Mouse (Mus musculus): Measurements from ENCODE around the gene Bcor. TPM values are rescaled to one million over a fixed set of nuclear protein-coding genes. Genes with fewer than 3 reads are reported as not detected.
A peak's percentile ranks its signal among the peaks of the same experiment; 100 is the strongest.

The Bcor gene
- polyA plus RNA-seq, 1 experiment from 2014 or later, result 18.1 TPM

GRCm38 (mm10) chrX:12129828-12130809 is 30.0 kb downstream of the Bcor start:
- Histone ChIP-seq H3K4me1 (replicated peaks) (peaks cover 66% of the 10 kb centered on the region), H3K4me3 (no peak overlapping the region), H3K27ac (no peak overlapping the region), H3K36me3 (no peaks in the 10 kb centered on the region), H3K9ac (no peak overlapping the region), H3K9me3 (no peaks in the 10 kb centered on the region), H3K4me2 (peak overlapping the region; percentile 59; the same call in 1 of the 2 replicates), H3K27me3 (peaks cover 95% of the 10 kb centered on the region)
- ATAC-seq (ENCODE audit: low FRiP score), result no peak
- WGBS, result 15% methylated on average over 14 of the region's 14 CpGs

DNA sequence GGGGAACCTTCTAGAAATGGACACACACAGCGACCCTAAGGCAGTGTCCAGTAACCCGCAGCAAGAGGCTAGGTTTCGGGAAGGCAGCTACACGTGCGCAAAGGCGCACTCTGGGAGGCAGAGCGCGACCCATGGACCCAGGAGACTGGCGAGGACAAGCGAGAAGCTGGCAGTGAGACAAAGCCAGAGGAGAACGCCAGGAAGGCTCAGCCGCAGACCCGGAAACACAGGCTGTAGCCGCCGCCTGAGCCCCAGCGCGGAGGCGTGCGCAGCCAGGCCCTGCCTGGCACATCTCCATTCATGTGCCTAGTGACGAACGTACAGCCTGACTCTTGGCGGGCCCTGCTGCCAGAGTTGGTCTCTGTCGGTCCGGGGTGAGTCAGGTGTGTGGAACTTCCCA is 30.9 kb downstream of the Bcor start:
- Histone ChIP-seq H3K27me3 (peaks cover 95% of the 10 kb centered on the region), H3K9ac (peak overlapping the region; percentile 29; the same call in 1 of the 2 replicates), H3K4me1 (replicated peaks) (peaks cover 66% of the 10 kb centered on the region), H3K27ac (peak overlapping the region; percentile 95), H3K4me3 (peak overlapping the region; percentile 54), H3K9me3 (no peaks in the 10 kb centered on the region), H3K36me3 (no peaks in the 10 kb centered on the region), H3K4me2 (peak overlapping the region; percentile 59)
- WGBS, result 6% methylated on average over 24 of the region's 24 CpGs
- ATAC-seq (ENCODE audit: low FRiP score), result 0 out of 2 replicates have a peak, but pooled peaks have one; percentile 7

DNA sequence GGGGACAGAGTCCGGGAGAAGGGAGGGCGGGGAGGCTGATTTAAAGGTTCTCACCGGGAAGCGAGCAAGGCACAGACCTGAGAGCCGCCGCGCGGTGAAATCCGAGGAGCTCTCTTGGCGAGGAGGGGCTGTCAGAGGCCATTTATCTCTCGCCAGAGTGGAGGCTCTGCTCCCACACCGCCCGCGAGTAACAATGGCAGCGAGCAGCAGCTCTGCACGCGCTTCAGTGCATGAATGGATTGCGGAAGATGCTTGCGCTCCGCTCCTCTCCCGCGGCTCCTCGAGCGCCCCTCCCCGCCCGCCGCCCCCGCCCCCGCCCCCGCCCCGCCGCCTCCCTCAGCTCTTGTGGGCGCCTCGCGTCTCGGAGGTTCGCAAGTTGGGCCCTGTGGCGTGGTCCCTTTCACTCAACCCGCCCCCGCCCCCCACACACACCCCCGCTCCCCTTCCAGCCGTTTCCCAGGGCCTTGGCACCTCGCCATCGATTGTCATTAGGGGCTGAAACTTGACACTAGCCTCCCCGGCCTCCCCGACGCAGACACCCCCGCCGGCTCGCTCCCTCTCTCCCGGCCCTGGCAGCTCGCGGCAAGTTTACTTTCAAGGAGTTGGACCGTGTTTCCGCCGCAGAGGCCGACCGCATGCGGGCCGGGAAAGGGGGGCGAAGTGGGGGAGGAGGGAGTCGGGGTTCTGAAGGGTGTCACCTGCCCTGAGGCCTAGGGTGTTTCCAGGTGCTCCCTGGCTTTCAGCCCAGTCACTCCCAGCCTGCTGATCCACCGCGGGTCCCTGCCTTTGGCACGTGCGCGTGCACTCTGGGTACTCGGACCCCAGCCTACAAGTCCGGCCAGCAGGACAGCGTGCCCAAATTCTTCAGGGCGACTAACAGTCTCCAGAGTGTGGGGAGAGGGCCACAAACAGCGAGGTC is 31.7 kb downstream of the Bcor start:
- Histone ChIP-seq H3K9ac (peak overlapping the region; percentile 82), H3K4me2 (peak overlapping the region; percentile 59), H3K4me3 (peak overlapping the region; percentile 54), H3K27ac (peak overlapping the region; percentile 95), H3K9me3 (no peaks in the 10 kb centered on the region), H3K36me3 (no peaks in the 10 kb centered on the region), H3K4me1 (replicated peaks) (peaks cover 65% of the 10 kb centered on the region), H3K27me3 (peaks cover 94% of the 10 kb centered on the region)
- peak; percentile 75 for ATAC-seq (ENCODE audit: low FRiP score)
- WGBS, result 4% methylated on average over 46 of the region's 72 CpGs

DNA sequence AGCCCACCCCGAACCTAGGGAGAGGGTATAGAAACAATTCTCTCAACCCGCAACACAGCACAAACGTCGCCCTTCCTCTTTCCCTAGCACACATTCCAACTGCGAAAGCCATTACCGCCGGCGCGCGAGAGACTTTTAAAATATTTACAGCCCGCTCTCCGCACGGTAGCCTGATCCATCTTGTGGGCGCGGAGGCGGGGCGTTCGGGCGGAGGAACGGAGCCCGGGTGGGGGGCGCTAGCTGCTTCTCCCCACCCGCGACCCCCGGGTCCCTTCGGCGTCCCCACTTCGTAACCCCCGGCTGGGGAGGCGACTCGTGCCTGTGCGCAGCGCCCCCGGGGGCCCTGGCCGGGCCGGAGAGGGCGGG is 32.4 kb downstream of the Bcor start:
- Histone ChIP-seq H3K4me1 (replicated peaks) (peaks cover 70% of the 10 kb centered on the region), H3K9ac (peak overlapping the region; percentile 82), H3K4me3 (peak overlapping the region; percentile 54), H3K36me3 (no peaks in the 10 kb centered on the region), H3K27me3 (peaks cover 94% of the 10 kb centered on the region), H3K9me3 (no peaks in the 10 kb centered on the region), H3K27ac (peak overlapping the region; percentile 95), H3K4me2 (peak overlapping the region; percentile 59)
- WGBS, result 3% methylated on average over 36 of the region's 37 CpGs
- peak; percentile 21; the same call in 1 of the 2 replicates for ATAC-seq (ENCODE audit: low FRiP score)

GRCm38 (mm10) chrX:12127106-12127670 is 33.0 kb downstream of the Bcor start:
- Histone ChIP-seq H3K27ac (peak overlapping the region; percentile 95), H3K4me3 (peak overlapping the region; percentile 54)

DNA sequence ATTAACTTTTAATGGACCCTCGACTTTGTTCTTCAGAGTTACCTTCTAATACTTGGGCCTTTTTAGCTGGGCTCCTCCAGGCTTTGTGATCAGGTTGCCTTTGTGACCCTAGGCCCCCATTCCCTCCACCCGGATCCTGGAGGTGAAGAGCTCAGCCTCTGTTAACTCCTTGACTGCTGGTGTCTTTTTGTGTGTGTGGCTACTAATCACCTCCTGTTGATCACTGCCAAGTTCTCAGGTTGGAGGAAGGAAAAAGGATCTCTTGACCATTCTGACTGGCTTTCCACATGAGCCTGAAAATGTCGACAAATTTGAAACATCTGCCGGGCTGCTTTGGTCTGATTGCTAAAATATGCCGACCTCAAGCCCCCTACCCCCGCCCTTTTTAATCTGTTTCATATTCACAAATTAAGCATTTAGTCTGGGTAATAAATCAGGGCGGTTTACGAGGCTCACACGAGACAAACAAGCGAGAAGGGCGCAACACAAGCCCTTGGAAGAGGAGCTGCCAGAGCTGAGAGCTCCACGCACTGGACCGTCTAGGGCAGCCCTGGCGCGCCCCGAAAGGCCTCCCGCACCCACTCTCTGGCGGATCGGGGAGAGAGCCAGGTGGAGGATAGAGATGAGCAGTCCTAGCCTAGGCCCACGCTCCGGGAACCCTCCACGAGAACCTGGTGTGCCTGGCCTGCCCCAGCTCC is 33.6 kb downstream of the Bcor start:
- Histone ChIP-seq H3K9me3 (no peaks in the 10 kb centered on the region), H3K27ac (peak overlapping the region; percentile 95), H3K4me1 (replicated peaks) (peaks cover 75% of the 10 kb centered on the region), H3K4me2 (peak overlapping the region; percentile 59), H3K27me3 (peaks cover 88% of the 10 kb centered on the region), H3K4me3 (peak overlapping the region; percentile 54), H3K36me3 (no peaks in the 10 kb centered on the region), H3K9ac (peak overlapping the region; percentile 82)
- peak; percentile 27; the same call in 1 of the 2 replicates for ATAC-seq (ENCODE audit: low FRiP score)
- 7% methylated on average over 19 of the region's 22 CpGs for WGBS

More at GRCm38 (mm10) chrX:12127106-12127670, 33.0 kb downstream of the Bcor start:
- WGBS, result 1% methylated on average over 24 of the region's 24 CpGs
- no peaks in the 10 kb centered on the region for H3K36me3 ChIP-seq
- H3K4me1 ChIP-seq (replicated peaks), result peaks cover 75% of the 10 kb centered on the region
- H3K27me3 ChIP-seq, result peaks cover 94% of the 10 kb centered on the region
- peak overlapping the region; percentile 59 for H3K4me2 ChIP-seq
- no peaks in the 10 kb centered on the region for H3K9me3 ChIP-seq
- H3K9ac ChIP-seq, result peak overlapping the region; percentile 82
- ATAC-seq (ENCODE audit: low FRiP score), result peak; percentile 14; the same call in 1 of the 2 replicates

DNA sequence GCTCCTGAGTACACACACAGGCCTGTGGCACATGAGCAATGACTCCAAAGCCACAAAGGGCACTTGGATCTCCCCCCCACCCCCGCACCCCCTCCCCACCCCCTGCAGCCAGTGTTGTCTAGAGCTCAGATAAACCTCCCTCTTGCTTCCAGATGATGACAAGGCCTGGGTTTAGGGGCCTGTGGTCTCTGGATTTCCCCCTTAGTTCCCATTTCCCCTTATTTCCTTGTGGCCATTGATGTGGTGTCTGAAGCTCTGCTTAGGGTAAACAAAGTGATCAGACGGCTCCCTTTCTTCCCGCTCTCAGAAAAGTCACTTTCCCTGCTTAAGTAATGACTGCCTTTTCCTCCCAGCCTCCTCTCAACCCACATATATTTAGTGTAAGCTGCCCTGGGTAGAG is 35.6 kb downstream of the Bcor start:
- Histone ChIP-seq H3K4me1 (replicated peaks) (peaks cover 57% of the 10 kb centered on the region), H3K27me3 (peaks cover 71% of the 10 kb centered on the region)
- 14% methylated on average over 3 of the region's 3 CpGs for WGBS

DNA sequence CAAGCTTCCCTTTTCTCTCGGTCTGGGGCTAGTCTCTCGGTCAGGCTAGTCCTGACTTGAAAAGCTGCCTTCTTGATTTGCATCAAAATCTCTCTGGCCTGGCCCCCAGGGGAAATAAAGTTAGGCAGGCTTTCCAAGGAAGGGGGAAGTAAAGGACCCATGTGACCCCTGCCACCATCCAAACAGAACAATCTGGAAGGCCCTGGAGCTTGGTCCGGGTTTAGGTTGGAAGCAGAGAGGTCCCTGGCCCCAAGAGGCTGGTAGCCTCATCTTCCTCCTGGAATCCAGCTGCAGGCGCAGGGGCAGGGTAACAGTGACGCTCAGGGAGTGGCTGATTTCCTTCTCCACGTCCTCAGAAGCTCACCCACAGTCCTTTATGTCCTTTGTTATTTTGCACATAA is 36.5 kb downstream of the Bcor start:
- no peak for ATAC-seq (ENCODE audit: low FRiP score)
- H3K4me3 ChIP-seq, result no peak overlapping the region
- H3K4me2 ChIP-seq, result 0 out of 2 replicates have a peak overlapping the region, but pooled peaks have one; percentile 23
- no peaks in the 10 kb centered on the region for H3K36me3 ChIP-seq
- no peaks in the 10 kb centered on the region for H3K9me3 ChIP-seq
- H3K4me1 ChIP-seq (replicated peaks), result peaks cover 48% of the 10 kb centered on the region
- H3K27ac ChIP-seq, result no peak overlapping the region
- WGBS, result 8% methylated on average over 6 of the region's 6 CpGs
- H3K27me3 ChIP-seq, result peaks cover 62% of the 10 kb centered on the region
- peak overlapping the region; percentile 19; the same call in 1 of the 2 replicates for H3K9ac ChIP-seq

More for the DNA sequence above, 35.6 kb downstream of the Bcor start:
- ATAC-seq (ENCODE audit: low FRiP score), result no peak
- H3K9me3 ChIP-seq, result no peaks in the 10 kb centered on the region
- no peak overlapping the region for H3K9ac ChIP-seq
- no peak overlapping the region for H3K4me3 ChIP-seq
- no peak overlapping the region for H3K27ac ChIP-seq
- no peaks in the 10 kb centered on the region for H3K36me3 ChIP-seq
- H3K4me2 ChIP-seq, result no peak overlapping the region

DNA sequence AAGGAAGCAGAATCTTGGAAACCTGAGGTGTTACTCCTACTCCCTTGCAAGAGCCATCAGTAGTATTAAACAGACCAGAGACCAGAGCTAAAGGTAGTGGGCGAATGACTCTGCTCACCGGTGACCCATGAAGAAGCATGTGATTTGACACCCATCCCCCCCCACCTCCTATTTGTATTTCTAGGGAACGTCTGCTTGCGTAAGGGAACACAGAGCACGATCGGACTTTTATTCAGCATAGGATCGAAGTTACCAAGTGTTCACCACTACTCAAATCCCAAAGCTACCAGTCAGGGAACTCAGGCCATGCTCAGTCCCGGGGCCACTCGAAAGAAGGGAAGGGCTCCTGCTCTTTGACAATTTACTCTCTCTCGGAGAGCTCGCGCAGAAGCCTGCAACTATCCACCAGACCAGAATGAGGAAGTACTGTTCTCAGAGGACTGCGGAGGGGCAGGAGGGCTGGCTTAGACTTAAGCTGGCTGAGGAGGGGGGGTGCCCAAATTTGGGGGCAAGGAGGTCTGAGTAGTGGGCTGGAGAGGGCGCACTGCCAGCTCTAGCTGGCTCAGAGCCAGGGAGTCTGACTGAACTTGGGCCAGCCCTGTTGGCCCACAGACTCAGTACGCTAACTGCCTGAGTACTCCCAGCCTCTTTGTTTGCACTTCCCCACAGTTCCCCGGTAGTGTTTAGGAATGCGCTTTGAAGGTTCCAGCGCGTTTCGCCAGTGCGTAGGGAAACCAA is 37.4 kb downstream of the Bcor start:
- Histone ChIP-seq H3K4me1 (replicated peaks) (peaks cover 46% of the 10 kb centered on the region), H3K9me3 (no peaks in the 10 kb centered on the region), H3K27ac (peak overlapping the region; percentile 55), H3K4me2 (peak overlapping the region; percentile 40), H3K36me3 (no peaks in the 10 kb centered on the region), H3K27me3 (peaks cover 54% of the 10 kb centered on the region), H3K9ac (no peak overlapping the region), H3K4me3 (no peak overlapping the region)
- ATAC-seq (ENCODE audit: low FRiP score), result peak; percentile 44; the same call in 1 of the 2 replicates
- 11% methylated on average over 21 of the region's 21 CpGs for WGBS

DNA sequence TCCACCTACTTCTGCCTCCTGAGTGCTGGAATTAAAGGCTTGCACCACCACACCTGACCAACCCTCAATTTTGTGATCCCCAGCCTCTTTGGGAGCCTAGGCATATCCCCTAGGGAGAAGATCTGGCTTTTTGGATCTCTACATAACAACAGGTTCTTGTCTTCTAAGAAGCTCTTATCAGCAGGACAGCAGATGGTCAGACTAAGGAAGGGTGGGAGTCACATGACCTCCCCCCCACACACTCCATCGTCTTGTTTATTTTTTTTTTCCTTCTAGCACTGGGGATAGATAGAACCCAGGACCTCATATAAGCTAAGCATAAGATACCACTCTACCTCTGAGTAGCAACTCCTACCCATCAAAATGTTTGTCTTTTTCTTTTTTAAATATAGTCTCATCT is 40.7 kb downstream of the Bcor start:
- H3K4me2 ChIP-seq, result no peak overlapping the region
- 27% methylated on average over 1 of the region's 1 CpGs for WGBS
- no peak for ATAC-seq (ENCODE audit: low FRiP score)
- no peak overlapping the region for H3K4me3 ChIP-seq
- H3K9ac ChIP-seq, result no peak overlapping the region
- H3K27ac ChIP-seq, result no peak overlapping the region
- H3K27me3 ChIP-seq, result peaks cover 25% of the 10 kb centered on the region; the same call in 1 of the 2 replicates
- H3K36me3 ChIP-seq, result no peaks in the 10 kb centered on the region
- H3K4me1 ChIP-seq (replicated peaks), result peaks cover 31% of the 10 kb centered on the region
- H3K9me3 ChIP-seq, result no peaks in the 10 kb centered on the region

Data from hindbrain, embryonic 13.5 days (tissue).